ENCODE assay signal across 9 mouse cellular contexts in genomic region chr4:96718977-96719966, GRCm38 (mm10). TPM values are rescaled to one million over a fixed set of nuclear protein-coding genes. Genes with fewer than 3 reads are reported as not detected.
A peak's percentile ranks its signal among the peaks of the same experiment; 100 is the strongest.
DNase-seq lines count a peak whose midpoint lies in the region; ATAC-seq and TF ChIP-seq lines count a peak whose summit lies in the region.
"Had no signal": no experiment of that assay in that cellular context is flagged by ENCODE, and none has a peak within 500 bp of the region (broad histone marks: within the 10 kb centered on the region; RNA-seq: fewer than 3 reads in every experiment).

No protein-coding gene starts in this region.

- peaks cover 13% of the 10 kb centered on the region for H3K4me1 ChIP-seq in forebrain, embryonic 10.5 days
- peaks cover 9% of the 10 kb centered on the region for H3K4me1 ChIP-seq in midbrain, embryonic 13.5 days (replicated peaks)
- H3K4me1 ChIP-seq: embryonic facial prominence, embryonic 15.5 days had no signal

- WGBS in forebrain, embryonic 10.5 days, result 42% methylated on average over 4 of the region's 4 CpGs
- 20% methylated on average over 4 of the region's 4 CpGs for WGBS in midbrain, embryonic 13.5 days

- H3K36me3 ChIP-seq in forebrain, embryonic 10.5 days (replicated peaks), result no peaks in the 10 kb centered on the region
- no peaks in the 10 kb centered on the region for H3K36me3 ChIP-seq in midbrain, embryonic 13.5 days
- H3K36me3 ChIP-seq: embryonic facial prominence, embryonic 15.5 days had no signal

- peak; percentile 95 for DNase-seq in brain, embryonic 14.5 days (ENCODE audit: low read depth)
- peak; percentile 15 for DNase-seq in forebrain, embryonic 10.5 days (ENCODE audit: extremely low spot score, low spot score)
- DNase-seq in layer of hippocampus, adult 2 months (ENCODE audit: low spot score in 2 of 2), result peak; percentile 62 to 81
- DNase-seq in heart, adult 8-10 months (ENCODE audit: low spot score), result no peak
- DNase-seq in heart, adult 9 months (ENCODE audit: low spot score in 2 of 2), result no peak
- DNase-seq in thymus, adult 18-20 months, result no peak

- TF ChIP-seq POLR2A in brain, embryonic 14.5 days (IDR thresholded peaks at IDR 0.05; ENCODE audit: borderline replicate concordance, extremely low read depth, insufficient read depth, insufficient read length, poor library complexity, severe bottlenecking), result no peak

- peak overlapping the region; percentile 68 for H3K27ac ChIP-seq in forebrain, embryonic 10.5 days
- peak overlapping the region; percentile 89 for H3K27ac ChIP-seq in layer of hippocampus, adult 2 months
- H3K27ac ChIP-seq in midbrain, embryonic 13.5 days, result peak overlapping the region; percentile 56
- H3K27ac ChIP-seq: embryonic facial prominence, embryonic 15.5 days had no signal

- no peak overlapping the region for H3K4me3 ChIP-seq in forebrain, embryonic 10.5 days
- H3K4me3 ChIP-seq in layer of hippocampus, adult 2 months, result no peak overlapping the region
- no peak overlapping the region for H3K4me3 ChIP-seq in midbrain, embryonic 13.5 days (replicated peaks)
- H3K4me3 ChIP-seq: embryonic facial prominence, embryonic 15.5 days had no signal

- H3K9me3 ChIP-seq in forebrain, embryonic 10.5 days, result no peaks in the 10 kb centered on the region
- H3K9me3 ChIP-seq in midbrain, embryonic 13.5 days, result no peaks in the 10 kb centered on the region
- H3K9me3 ChIP-seq: embryonic facial prominence, embryonic 15.5 days had no signal

- H3K4me2 ChIP-seq in midbrain, embryonic 13.5 days (replicated peaks), result no peak overlapping the region
- H3K4me2 ChIP-seq: embryonic facial prominence, embryonic 15.5 days had no signal

- no peak for TF ChIP-seq CTCF in brain, embryonic 14.5 days (IDR thresholded peaks at IDR 0.05; ENCODE audit: borderline replicate concordance, extremely low read depth, insufficient read depth, insufficient read length)
- peak; percentile 61 for TF ChIP-seq CTCF in layer of hippocampus, adult 2 months (conservative IDR thresholded peaks at IDR 0.05)

- no peak overlapping the region for H3K9ac ChIP-seq in midbrain, embryonic 13.5 days (replicated peaks)
- H3K9ac ChIP-seq: embryonic facial prominence, embryonic 15.5 days had no signal

- peak; percentile 95 for ATAC-seq in midbrain, embryonic 13.5 days
- ATAC-seq in megakaryocyte progenitor cell, adult 5-6 weeks (replicated peaks; ENCODE audit: poor library complexity), result no peak

- H3K27me3 ChIP-seq in forebrain, embryonic 10.5 days (ENCODE audit: poor library complexity, severe bottlenecking), result no peaks in the 10 kb centered on the region
- no peaks in the 10 kb centered on the region for H3K27me3 ChIP-seq in midbrain, embryonic 13.5 days
- H3K27me3 ChIP-seq: embryonic facial prominence, embryonic 15.5 days had no signal

RNA-seq across cellular contexts. Expression of gene Cyp2j5, which starts 55.3 kb away (rescaled TPM):
- not detected in 2 replicates for polyA plus RNA-seq in brain, embryonic 14.5 days (2012; rRNA removed)
- polyA plus RNA-seq in forebrain, embryonic 10.5 days (2016; fragmentation: Nextera tagmentation; extraction: Ambion mirVana), result not detected in 2 replicates
- not detected for total RNA-seq in layer of hippocampus, adult 2 months (2021)
- not detected in 2 replicates for polyA plus RNA-seq in midbrain, embryonic 13.5 days (2015; fragmentation: Nextera tagmentation; extraction: Ambion mirVana)
- total RNA-seq in heart, adult 8-10 months (2022), result not detected
- total RNA-seq in megakaryocyte progenitor cell, adult 5-6 weeks (2015), result not detected in 2 replicates
- total RNA-seq in megakaryocyte progenitor cell, adult 5-6 weeks (2017), result not detected in 2 replicates
- polyA plus RNA-seq: embryonic facial prominence, embryonic 15.5 days had no signal

Comparison
In these comparisons a context has a peak if more than half of its experiments do, and no peak if none do; other contexts are left out.
1. DNase-seq: peak in brain, embryonic 14.5 days (single experiment), forebrain, embryonic 10.5 days (single experiment) and layer of hippocampus, adult 2 months (2 of 2); none in heart, adult 8-10 months (single experiment), heart, adult 9 months (0 of 2) and thymus, adult 18-20 months (0 of 2).
2. Peak in every context shown above with its lines, with median percentiles within 50 percentile points of each other: H3K27ac ChIP-seq.